Mouse (Mus musculus): ENCODE measurements around the gene Nnat. TPM values are rescaled to one million over a fixed set of nuclear protein-coding genes. Genes with fewer than 3 reads are reported as not detected.

Nnat gene
- polyA plus RNA-seq, 1 experiment from 2014 or later = 287 TPM

DNA sequence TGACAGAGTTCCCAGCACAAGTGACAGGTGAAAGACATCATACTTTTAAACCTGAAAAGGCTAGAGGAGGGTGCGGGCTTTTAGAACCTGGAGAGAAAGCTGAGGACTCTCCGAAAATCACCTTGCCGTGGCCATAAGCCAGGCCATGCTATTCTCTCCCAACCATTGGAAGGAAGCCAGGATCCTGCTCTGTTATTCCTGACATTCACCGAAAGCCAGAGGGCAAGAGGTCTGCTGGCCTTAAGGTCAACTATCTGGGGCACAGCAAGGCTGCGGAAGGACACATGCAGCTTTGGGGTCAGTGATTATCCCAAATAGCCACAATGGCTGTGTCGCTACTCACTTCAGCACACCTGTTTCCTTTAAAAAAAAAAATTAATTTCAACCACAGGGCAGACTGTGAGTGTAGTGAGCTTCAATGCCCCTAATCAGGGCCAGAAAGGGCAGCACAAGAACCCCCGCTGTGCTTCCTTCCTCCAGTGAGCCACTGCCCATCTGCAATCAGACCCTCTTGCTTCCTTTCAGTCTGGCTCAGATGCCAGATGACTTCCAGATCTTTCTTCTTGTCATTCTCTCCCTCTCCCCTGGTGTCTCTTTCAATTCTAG is 23.3 kb upstream of the Nnat start:
- no peak overlapping the region for H3K27ac ChIP-seq

GRCm38 (mm10) chr2:157537118-157537517 is 22.8 kb upstream of the Nnat start:
- no peaks in the 10 kb centered on the region for H3K9me3 ChIP-seq (replicated peaks)
- ATAC-seq (replicated peaks; ENCODE audit: low FRiP score) = no peak
- H3K27me3 ChIP-seq = 0 out of 2 replicates have a peak, but pooled peaks cover 3% of the 10 kb centered on the region
- H3K4me3 ChIP-seq (replicated peaks) = no peak overlapping the region
- H3K4me2 ChIP-seq = no peak overlapping the region
- H3K27ac ChIP-seq = no peak overlapping the region
- H3K9ac ChIP-seq = no peak overlapping the region
- 0 out of 2 replicates have a peak, but pooled peaks cover 7% of the 10 kb centered on the region for H3K36me3 ChIP-seq
- 0 out of 2 replicates have a peak, but pooled peaks cover 2% of the 10 kb centered on the region for H3K4me1 ChIP-seq
- WGBS = 31% methylated on average over 7 of the region's 7 CpGs

More for the DNA sequence above, 23.3 kb upstream of the Nnat start:
- 48% methylated on average over 7 of the region's 7 CpGs for WGBS
- Histone ChIP-seq H3K4me1 (0 out of 2 replicates have a peak, but pooled peaks cover 2% of the 10 kb centered on the region), H3K27me3 (0 out of 2 replicates have a peak, but pooled peaks cover 3% of the 10 kb centered on the region), H3K4me3 (replicated peaks) (no peak overlapping the region), H3K9me3 (replicated peaks) (no peaks in the 10 kb centered on the region), H3K4me2 (no peak overlapping the region), H3K9ac (no peak overlapping the region), H3K36me3 (0 out of 2 replicates have a peak, but pooled peaks cover 3% of the 10 kb centered on the region)
- no peak for ATAC-seq (replicated peaks; ENCODE audit: low FRiP score)

- ATAC-seq (replicated peaks; ENCODE audit: low FRiP score) = no peak
- H3K9ac ChIP-seq = no peak overlapping the region
- 0 out of 2 replicates have a peak, but pooled peaks cover 3% of the 10 kb centered on the region for H3K27me3 ChIP-seq
- H3K4me1 ChIP-seq = 0 out of 2 replicates have a peak, but pooled peaks cover 2% of the 10 kb centered on the region
- no peak overlapping the region for H3K4me3 ChIP-seq (replicated peaks)
- no peak overlapping the region for H3K27ac ChIP-seq
- H3K4me2 ChIP-seq = no peak overlapping the region
- no peaks in the 10 kb centered on the region for H3K9me3 ChIP-seq (replicated peaks)
- peaks cover 23% of the 10 kb centered on the region for H3K36me3 ChIP-seq
- 85% methylated on average over 24 of the region's 24 CpGs for WGBS
Observed at GRCm38 (mm10) chr2:157540073-157540952, 19.6 kb upstream of the Nnat start.

DNA sequence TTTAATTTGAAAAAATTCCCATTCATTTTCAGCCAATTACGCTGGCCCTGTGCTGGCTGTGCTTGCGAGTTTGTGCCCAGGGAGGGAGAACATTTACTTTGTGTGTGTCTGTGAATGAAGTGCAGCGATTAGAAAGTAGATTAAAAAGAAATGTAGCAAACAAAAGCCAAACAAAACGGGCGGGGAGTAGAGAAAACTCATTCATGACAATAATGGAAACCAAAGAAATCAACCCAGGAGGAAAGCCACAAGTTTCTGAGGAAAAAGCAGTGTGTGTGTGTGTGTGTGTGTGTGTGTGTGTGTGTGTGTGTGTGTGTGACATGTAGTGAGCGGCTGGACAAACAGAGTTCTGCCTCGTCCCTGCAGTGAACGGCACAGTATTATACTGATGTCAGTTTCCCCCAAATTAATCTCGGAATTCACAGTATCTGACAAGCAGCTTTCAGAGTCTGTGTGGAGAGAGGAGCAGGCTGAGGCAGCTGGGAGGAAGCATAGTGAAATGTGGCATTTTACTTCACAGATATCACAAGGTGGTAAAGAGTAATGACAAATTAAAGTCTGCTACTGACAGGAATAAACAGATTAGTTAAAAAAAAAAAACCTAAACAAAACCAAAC is 18.8 kb upstream of the Nnat start:
- no peak overlapping the region for H3K9ac ChIP-seq
- no peaks in the 10 kb centered on the region for H3K9me3 ChIP-seq (replicated peaks)
- no peak for ATAC-seq (replicated peaks; ENCODE audit: low FRiP score)
- 66% methylated on average over 9 of the region's 9 CpGs for WGBS
- no peak overlapping the region for H3K4me2 ChIP-seq
- no peak overlapping the region for H3K4me3 ChIP-seq (replicated peaks)
- 0 out of 2 replicates have a peak, but pooled peaks cover 2% of the 10 kb centered on the region for H3K4me1 ChIP-seq
- no peak overlapping the region for H3K27ac ChIP-seq
- 0 out of 2 replicates have a peak, but pooled peaks cover 3% of the 10 kb centered on the region for H3K27me3 ChIP-seq
- peaks cover 23% of the 10 kb centered on the region for H3K36me3 ChIP-seq

GRCm38 (mm10) chr2:157541631-157542030 is 18.2 kb upstream of the Nnat start:
- Histone ChIP-seq H3K27me3 (0 out of 2 replicates have a peak, but pooled peaks cover 3% of the 10 kb centered on the region), H3K9me3 (replicated peaks) (no peaks in the 10 kb centered on the region), H3K4me1 (0 out of 2 replicates have a peak, but pooled peaks cover 1% of the 10 kb centered on the region), H3K36me3 (peaks cover 23% of the 10 kb centered on the region), H3K4me3 (replicated peaks) (no peak overlapping the region), H3K9ac (no peak overlapping the region), H3K4me2 (no peak overlapping the region), H3K27ac (no peak overlapping the region)
- ATAC-seq (replicated peaks; ENCODE audit: low FRiP score) = no peak
- 89% methylated on average over 8 of the region's 8 CpGs for WGBS

- H3K9me3 ChIP-seq (replicated peaks) = no peaks in the 10 kb centered on the region
- peaks cover 23% of the 10 kb centered on the region for H3K36me3 ChIP-seq
- H3K9ac ChIP-seq = no peak overlapping the region
- ATAC-seq (replicated peaks; ENCODE audit: low FRiP score) = no peak
- H3K4me3 ChIP-seq (replicated peaks) = no peak overlapping the region
- WGBS = 80% methylated on average over 4 of the region's 4 CpGs
- no peak overlapping the region for H3K27ac ChIP-seq
- H3K4me1 ChIP-seq = no peaks in the 10 kb centered on the region
- 0 out of 2 replicates have a peak, but pooled peaks cover 2% of the 10 kb centered on the region for H3K27me3 ChIP-seq
- no peak overlapping the region for H3K4me2 ChIP-seq
Observed at GRCm38 (mm10) chr2:157542415-157542814, 17.5 kb upstream of the Nnat start.

- ATAC-seq (replicated peaks; ENCODE audit: low FRiP score) = no peak
- no peak overlapping the region for H3K4me2 ChIP-seq
- no peaks in the 10 kb centered on the region for H3K4me1 ChIP-seq
- peaks cover 34% of the 10 kb centered on the region for H3K36me3 ChIP-seq
- H3K9me3 ChIP-seq (replicated peaks) = no peaks in the 10 kb centered on the region
- no peak overlapping the region for H3K27ac ChIP-seq
- 82% methylated on average over 9 of the region's 9 CpGs for WGBS
- H3K9ac ChIP-seq = no peak overlapping the region
- H3K4me3 ChIP-seq (replicated peaks) = no peak overlapping the region
- no peaks in the 10 kb centered on the region for H3K27me3 ChIP-seq
Observed at GRCm38 (mm10) chr2:157544333-157544888, 15.5 kb upstream of the Nnat start.

- Histone ChIP-seq H3K9me3 (replicated peaks) (no peaks in the 10 kb centered on the region), H3K4me1 (no peaks in the 10 kb centered on the region), H3K4me2 (no peak overlapping the region), H3K27ac (no peak overlapping the region), H3K9ac (no peak overlapping the region), H3K27me3 (no peaks in the 10 kb centered on the region), H3K36me3 (peaks cover 33% of the 10 kb centered on the region), H3K4me3 (replicated peaks) (no peak overlapping the region)
- ATAC-seq (replicated peaks; ENCODE audit: low FRiP score) = no peak
Observed at GRCm38 (mm10) chr2:157546686-157547085, 13.2 kb upstream of the Nnat start.

GRCm38 (mm10) chr2:157550292-157550691 is 9.6 kb upstream of the Nnat start:
- no peak for ATAC-seq (replicated peaks; ENCODE audit: low FRiP score)
- H3K4me2 ChIP-seq = no peak overlapping the region
- no peaks in the 10 kb centered on the region for H3K9me3 ChIP-seq (replicated peaks)
- WGBS = 79% methylated on average over 4 of the region's 4 CpGs
- peaks cover 13% of the 10 kb centered on the region for H3K36me3 ChIP-seq
- no peaks in the 10 kb centered on the region for H3K27me3 ChIP-seq
- H3K4me3 ChIP-seq (replicated peaks) = no peak overlapping the region
- H3K4me1 ChIP-seq = peaks cover 23% of the 10 kb centered on the region
- no peak overlapping the region for H3K27ac ChIP-seq
- no peak overlapping the region for H3K9ac ChIP-seq

- Histone ChIP-seq H3K4me3 (replicated peaks) (no peak overlapping the region), H3K4me2 (no peak overlapping the region), H3K9me3 (replicated peaks) (no peaks in the 10 kb centered on the region), H3K27ac (no peak overlapping the region), H3K9ac (no peak overlapping the region), H3K36me3 (peaks cover 26% of the 10 kb centered on the region), H3K4me1 (peaks cover 36% of the 10 kb centered on the region), H3K27me3 (no peaks in the 10 kb centered on the region)
- peak; percentile 40; the same call in 1 of the 2 replicates for ATAC-seq (replicated peaks; ENCODE audit: low FRiP score)
- WGBS = 75% methylated on average over 10 of the region's 10 CpGs
Observed at GRCm38 (mm10) chr2:157552158-157552886, 7.6 kb upstream of the Nnat start.

GRCm38 (mm10) chr2:157556074-157556698 is 3.7 kb upstream of the Nnat start:
- 55% methylated on average over 5 of the region's 5 CpGs for WGBS
- H3K27ac ChIP-seq = peak overlapping the region; percentile 19

More at GRCm38 (mm10) chr2:157556074-157556698, 3.7 kb upstream of the Nnat start:
- Histone ChIP-seq H3K36me3 (peaks cover 47% of the 10 kb centered on the region), H3K9me3 (replicated peaks) (peaks cover 21% of the 10 kb centered on the region), H3K27me3 (no peaks in the 10 kb centered on the region), H3K4me1 (peaks cover 46% of the 10 kb centered on the region), H3K4me3 (replicated peaks) (no peak overlapping the region), H3K4me2 (no peak overlapping the region), H3K9ac (no peak overlapping the region)
- ATAC-seq (replicated peaks; ENCODE audit: low FRiP score) = no peak

All from kidney, embryonic 15.5 days (tissue).